Mouse (Mus musculus): Measurements from ENCODE around the gene Srpx. TPM values are rescaled to one million over a fixed set of nuclear protein-coding genes. Genes with fewer than 3 reads are reported as not detected.

Srpx gene
- total RNA-seq (2017): not detected in 2 replicates

GRCm38 (mm10) chrX:10117065-10117719 lies at the start of gene Srpx:
Gene Srpx (minus strand): TSS chrX:10117709.
- ATAC-seq (ENCODE audit: extremely low read depth, insufficient number of reproducible peaks, low FRiP score, poor library complexity, severe bottlenecking): no peak

GRCm38 (mm10) chrX:10152390-10152789 lies 34.9 kb upstream of the Srpx start:
- no peak for ATAC-seq (ENCODE audit: extremely low read depth, insufficient number of reproducible peaks, low FRiP score, poor library complexity, severe bottlenecking)

- no peak for ATAC-seq (ENCODE audit: extremely low read depth, insufficient number of reproducible peaks, low FRiP score, poor library complexity, severe bottlenecking)
Measured at GRCm38 (mm10) chrX:10115780-10116179, 1.7 kb downstream of the Srpx start.

GRCm38 (mm10) chrX:10110736-10111135 lies 6.8 kb downstream of the Srpx start:
- ATAC-seq (ENCODE audit: extremely low read depth, insufficient number of reproducible peaks, low FRiP score, poor library complexity, severe bottlenecking): no peak

- ATAC-seq (ENCODE audit: extremely low read depth, insufficient number of reproducible peaks, low FRiP score, poor library complexity, severe bottlenecking): no peak
Measured at GRCm38 (mm10) chrX:10108558-10108957, 9.0 kb downstream of the Srpx start.

- ATAC-seq (ENCODE audit: extremely low read depth, insufficient number of reproducible peaks, low FRiP score, poor library complexity, severe bottlenecking): no peak
Measured at GRCm38 (mm10) chrX:10105475-10105874, 12.0 kb downstream of the Srpx start.

- ATAC-seq (ENCODE audit: extremely low read depth, insufficient number of reproducible peaks, low FRiP score, poor library complexity, severe bottlenecking): no peak
Measured at GRCm38 (mm10) chrX:10102739-10103138, 14.8 kb downstream of the Srpx start.

GRCm38 (mm10) chrX:10095797-10096196 lies 21.7 kb downstream of the Srpx start:
- ATAC-seq (ENCODE audit: extremely low read depth, insufficient number of reproducible peaks, low FRiP score, poor library complexity, severe bottlenecking): no peak

- ATAC-seq (ENCODE audit: extremely low read depth, insufficient number of reproducible peaks, low FRiP score, poor library complexity, severe bottlenecking): no peak
Measured at GRCm38 (mm10) chrX:10080385-10080784, 37.1 kb downstream of the Srpx start.

- no peak for ATAC-seq (ENCODE audit: extremely low read depth, insufficient number of reproducible peaks, low FRiP score, poor library complexity, severe bottlenecking)
Measured at GRCm38 (mm10) chrX:10079981-10080380, 37.5 kb downstream of the Srpx start.

GRCm38 (mm10) chrX:10073966-10074365 lies 43.5 kb downstream of the Srpx start:
- no peak for ATAC-seq (ENCODE audit: extremely low read depth, insufficient number of reproducible peaks, low FRiP score, poor library complexity, severe bottlenecking)

GRCm38 (mm10) chrX:10071529-10071928 lies 46.0 kb downstream of the Srpx start:
- no peak for ATAC-seq (ENCODE audit: extremely low read depth, insufficient number of reproducible peaks, low FRiP score, poor library complexity, severe bottlenecking)

GRCm38 (mm10) chrX:10070689-10071088 lies 46.8 kb downstream of the Srpx start:
- no peak for ATAC-seq (ENCODE audit: extremely low read depth, insufficient number of reproducible peaks, low FRiP score, poor library complexity, severe bottlenecking)

GRCm38 (mm10) chrX:10069405-10069804 lies 48.1 kb downstream of the Srpx start:
- no peak for ATAC-seq (ENCODE audit: extremely low read depth, insufficient number of reproducible peaks, low FRiP score, poor library complexity, severe bottlenecking)

- ATAC-seq (ENCODE audit: extremely low read depth, insufficient number of reproducible peaks, low FRiP score, poor library complexity, severe bottlenecking): no peak
Measured at GRCm38 (mm10) chrX:10063781-10064180, 53.7 kb downstream of the Srpx start.

GRCm38 (mm10) chrX:10063361-10063760 lies 54.1 kb downstream of the Srpx start:
- ATAC-seq (ENCODE audit: extremely low read depth, insufficient number of reproducible peaks, low FRiP score, poor library complexity, severe bottlenecking): no peak

GRCm38 (mm10) chrX:10062201-10062600 lies 55.3 kb downstream of the Srpx start:
- ATAC-seq (ENCODE audit: extremely low read depth, insufficient number of reproducible peaks, low FRiP score, poor library complexity, severe bottlenecking): no peak

- no peak for ATAC-seq (ENCODE audit: extremely low read depth, insufficient number of reproducible peaks, low FRiP score, poor library complexity, severe bottlenecking)
Measured at GRCm38 (mm10) chrX:10034666-10035065, 82.8 kb downstream of the Srpx start.

GRCm38 (mm10) chrX:10010202-10010601 lies 107.3 kb downstream of the Srpx start:
- ATAC-seq (ENCODE audit: extremely low read depth, insufficient number of reproducible peaks, low FRiP score, poor library complexity, severe bottlenecking): no peak

- ATAC-seq (ENCODE audit: extremely low read depth, insufficient number of reproducible peaks, low FRiP score, poor library complexity, severe bottlenecking): no peak
Measured at GRCm38 (mm10) chrX:10007675-10008270, 109.7 kb downstream of the Srpx start.

GRCm38 (mm10) chrX:10005946-10006345 lies 111.6 kb downstream of the Srpx start:
- ATAC-seq (ENCODE audit: extremely low read depth, insufficient number of reproducible peaks, low FRiP score, poor library complexity, severe bottlenecking): no peak
